Mouse (Mus musculus): ENCODE data around the gene Ltk. TPM values are rescaled to one million over a fixed set of nuclear protein-coding genes. Genes with fewer than 3 reads are reported as not detected.
A peak's percentile ranks its signal among the peaks of the same experiment; 100 is the strongest.

Ltk gene
- polyA plus RNA-seq, 2 experiments, result 0.10 to 0.13 TPM

DNA sequence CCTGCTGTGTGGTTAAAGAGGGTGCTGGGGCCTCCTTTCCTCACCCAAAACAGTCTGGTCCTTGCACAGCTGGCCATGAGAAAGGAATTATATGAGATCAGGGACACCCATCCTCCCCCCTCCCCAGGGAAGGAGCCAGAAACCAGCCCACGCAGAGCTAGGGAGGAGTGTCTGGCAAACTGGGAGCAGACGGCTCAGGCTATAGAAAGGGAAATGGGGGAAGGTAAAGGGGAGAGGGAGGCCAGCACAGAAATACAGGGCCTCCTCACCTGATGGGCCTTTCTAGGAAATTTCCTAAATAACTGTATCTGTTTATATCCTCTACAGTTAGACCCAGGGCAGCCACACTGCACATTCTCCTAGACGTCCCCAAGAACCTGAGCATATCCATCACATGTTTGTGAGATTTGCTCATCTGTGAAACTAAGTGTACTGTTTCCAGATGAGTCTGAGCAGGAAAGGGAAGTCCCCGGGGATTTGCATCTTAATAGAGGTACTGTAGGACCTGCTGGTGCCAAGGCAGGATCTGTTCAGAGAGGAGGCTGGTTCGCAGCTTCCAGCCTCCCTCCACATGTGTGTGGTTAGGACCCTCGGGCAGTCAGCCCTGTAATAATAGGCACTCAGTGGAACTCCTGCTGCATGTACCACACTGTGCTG lies 43.5 kb upstream of the Ltk start:
- TF ChIP-seq POLR2A (IDR thresholded peaks at IDR 0.05; ENCODE audit: borderline replicate concordance, extremely low read depth, insufficient read depth, insufficient read length), result no peak
- H3K9me3 ChIP-seq (ENCODE audit: control insufficient read depth, low read length), result no peaks in the 10 kb centered on the region
- no peak for ATAC-seq (ENCODE audit: low FRiP score, low read depth)
- H3K27ac ChIP-seq (replicated peaks; ENCODE audit: low read depth, low read length), result no peak overlapping the region
- H3K4me3 ChIP-seq (replicated peaks; ENCODE audit: low read length), result no peak overlapping the region
- no peak overlapping the region; the same call in 1 of the 2 replicates for H3K9ac ChIP-seq (ENCODE audit: low read depth, low read length, severe bottlenecking)
- DNase-seq (ENCODE audit: low spot score), result peak; percentile 18
- H3K27me3 ChIP-seq (ENCODE audit: control insufficient read depth, insufficient read depth, low read length), result no peaks in the 10 kb centered on the region
- 27% methylated on average over 6 of the region's 6 CpGs for WGBS
- H3K4me2 ChIP-seq (replicated peaks; ENCODE audit: low read depth, low read length, severe bottlenecking), result no peak overlapping the region
- peaks cover 45% of the 10 kb centered on the region for H3K36me3 ChIP-seq (ENCODE audit: control insufficient read depth, insufficient read depth, low read length)
- H3K4me1 ChIP-seq (ENCODE audit: control insufficient read depth, insufficient read depth, low read length), result peaks cover 24% of the 10 kb centered on the region; the same call in 1 of the 2 replicates

DNA sequence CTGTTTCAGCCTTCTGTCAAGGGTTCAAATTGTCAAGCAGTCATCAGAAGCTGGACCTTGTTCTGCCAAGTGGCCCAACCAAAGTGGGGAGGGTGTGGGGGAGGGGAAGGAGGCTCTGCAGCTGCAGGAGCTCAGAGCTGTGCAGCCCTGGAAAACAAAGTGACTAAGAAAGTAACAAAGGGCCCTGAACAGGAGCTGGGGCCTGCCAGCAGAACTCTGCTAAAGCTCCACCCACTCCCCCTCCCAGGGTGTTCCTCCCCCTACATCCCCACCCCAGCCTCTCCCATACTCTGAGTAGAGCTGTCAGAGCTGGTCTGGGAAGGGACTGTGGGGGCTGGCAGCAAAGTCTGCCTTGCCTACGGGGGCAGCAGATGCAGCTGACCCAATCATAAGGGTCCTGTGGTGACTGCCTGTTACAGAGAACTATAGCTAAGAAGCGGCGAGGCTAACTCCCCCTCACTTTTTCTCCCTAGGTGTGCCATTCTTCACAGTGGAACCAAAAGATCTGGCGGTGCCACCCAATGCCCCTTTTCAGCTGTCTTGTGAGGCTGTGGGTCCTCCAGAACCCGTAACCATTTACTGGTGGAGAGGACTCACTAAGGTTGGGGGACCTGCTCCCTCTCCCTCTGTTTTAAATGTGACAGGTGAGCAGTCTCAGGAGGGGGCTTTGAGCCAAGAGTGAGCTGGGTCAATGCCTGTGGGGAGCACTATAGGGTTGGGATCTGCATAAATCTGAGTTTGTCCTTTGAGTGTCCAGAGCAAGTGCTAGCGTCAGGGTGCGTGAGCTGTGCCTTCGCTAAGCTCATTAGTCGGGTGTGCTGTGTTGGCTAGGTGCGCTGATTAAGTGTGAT lies 42.8 kb upstream of the Ltk start:
- no peak for TF ChIP-seq POLR2A (IDR thresholded peaks at IDR 0.05; ENCODE audit: borderline replicate concordance, extremely low read depth, insufficient read depth, insufficient read length)
- WGBS, result 48% methylated on average over 10 of the region's 10 CpGs

DNA sequence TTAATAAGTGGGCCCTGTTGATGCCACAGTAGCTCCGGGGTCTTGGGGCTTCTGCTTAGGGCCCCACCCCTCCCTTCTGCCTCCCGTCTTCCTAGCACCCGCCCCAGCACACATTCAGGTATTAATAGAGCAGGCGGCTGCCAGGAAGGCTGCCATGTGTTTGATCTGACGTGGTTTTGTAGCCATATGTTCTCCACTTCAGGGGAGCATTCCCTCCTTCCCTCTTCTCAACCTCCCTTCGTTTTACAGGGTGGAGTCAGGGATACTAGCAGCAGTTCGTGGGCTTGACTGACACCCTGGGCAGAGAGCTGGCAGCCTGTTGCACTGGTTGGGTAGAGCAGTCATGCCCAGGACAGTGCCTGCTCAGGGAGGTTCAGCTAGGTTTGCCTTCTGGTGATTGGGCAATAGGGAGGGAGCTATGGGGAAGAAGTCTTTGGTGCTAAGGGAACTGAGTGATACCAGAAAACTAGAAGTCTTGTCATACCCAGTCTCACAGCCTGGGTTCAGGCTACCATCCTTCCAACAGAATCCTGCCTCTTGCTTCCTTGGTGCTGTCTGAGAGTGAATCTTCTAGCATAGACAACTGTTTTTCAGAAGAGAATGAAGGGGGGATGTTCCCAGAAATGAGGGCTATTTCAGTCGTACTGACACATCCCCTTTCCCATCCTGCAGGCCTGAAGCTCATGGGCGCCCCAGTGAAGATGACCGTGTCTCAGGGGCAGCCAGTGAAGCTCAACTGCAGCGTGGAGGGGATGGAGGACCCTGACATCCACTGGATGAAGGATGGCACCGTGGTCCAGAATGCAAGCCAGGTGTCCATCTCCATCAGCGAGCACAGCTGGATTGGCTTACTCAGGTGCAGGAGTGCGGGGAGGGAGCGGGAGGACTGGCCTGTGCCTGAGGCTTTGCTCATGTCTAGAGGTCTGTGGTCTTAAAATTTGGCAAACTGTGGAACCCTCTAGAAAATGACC lies 40.9 kb upstream of the Ltk start:
- TF ChIP-seq POLR2A (IDR thresholded peaks at IDR 0.05; ENCODE audit: borderline replicate concordance, extremely low read depth, insufficient read depth, insufficient read length), result no peak
- peaks cover 33% of the 10 kb centered on the region for H3K36me3 ChIP-seq (ENCODE audit: control insufficient read depth, insufficient read depth, low read length)
- H3K9me3 ChIP-seq (ENCODE audit: control insufficient read depth, low read length), result no peaks in the 10 kb centered on the region
- H3K4me2 ChIP-seq (replicated peaks; ENCODE audit: low read depth, low read length, severe bottlenecking), result peak overlapping the region; percentile 83
- H3K4me3 ChIP-seq (replicated peaks; ENCODE audit: low read length), result peak overlapping the region; percentile 85
- H3K27ac ChIP-seq (replicated peaks; ENCODE audit: low read depth, low read length), result no peak overlapping the region
- DNase-seq (ENCODE audit: low spot score), result no peak
- peak overlapping the region; percentile 87; the same call in 1 of the 2 replicates for H3K9ac ChIP-seq (ENCODE audit: low read depth, low read length, severe bottlenecking)
- WGBS, result 40% methylated on average over 15 of the region's 15 CpGs
- H3K27me3 ChIP-seq (ENCODE audit: control insufficient read depth, insufficient read depth, low read length), result no peaks in the 10 kb centered on the region
- ATAC-seq (ENCODE audit: low FRiP score, low read depth), result no peak
- H3K4me1 ChIP-seq (ENCODE audit: control insufficient read depth, insufficient read depth, low read length), result peaks cover 24% of the 10 kb centered on the region; the same call in 1 of the 2 replicates

More for the DNA sequence above, 42.8 kb upstream of the Ltk start:
- DNase-seq (ENCODE audit: low spot score), result peak; percentile 38
- no peaks in the 10 kb centered on the region for H3K27me3 ChIP-seq (ENCODE audit: control insufficient read depth, insufficient read depth, low read length)
- peaks cover 24% of the 10 kb centered on the region; the same call in 1 of the 2 replicates for H3K4me1 ChIP-seq (ENCODE audit: control insufficient read depth, insufficient read depth, low read length)
- H3K4me3 ChIP-seq (replicated peaks; ENCODE audit: low read length), result no peak overlapping the region
- no peak overlapping the region for H3K27ac ChIP-seq (replicated peaks; ENCODE audit: low read depth, low read length)
- H3K9ac ChIP-seq (ENCODE audit: low read depth, low read length, severe bottlenecking), result no peak overlapping the region
- H3K4me2 ChIP-seq (replicated peaks; ENCODE audit: low read depth, low read length, severe bottlenecking), result no peak overlapping the region
- ATAC-seq (ENCODE audit: low FRiP score, low read depth), result no peak
- H3K9me3 ChIP-seq (ENCODE audit: control insufficient read depth, low read length), result no peaks in the 10 kb centered on the region
- H3K36me3 ChIP-seq (ENCODE audit: control insufficient read depth, insufficient read depth, low read length), result peaks cover 38% of the 10 kb centered on the region

DNA sequence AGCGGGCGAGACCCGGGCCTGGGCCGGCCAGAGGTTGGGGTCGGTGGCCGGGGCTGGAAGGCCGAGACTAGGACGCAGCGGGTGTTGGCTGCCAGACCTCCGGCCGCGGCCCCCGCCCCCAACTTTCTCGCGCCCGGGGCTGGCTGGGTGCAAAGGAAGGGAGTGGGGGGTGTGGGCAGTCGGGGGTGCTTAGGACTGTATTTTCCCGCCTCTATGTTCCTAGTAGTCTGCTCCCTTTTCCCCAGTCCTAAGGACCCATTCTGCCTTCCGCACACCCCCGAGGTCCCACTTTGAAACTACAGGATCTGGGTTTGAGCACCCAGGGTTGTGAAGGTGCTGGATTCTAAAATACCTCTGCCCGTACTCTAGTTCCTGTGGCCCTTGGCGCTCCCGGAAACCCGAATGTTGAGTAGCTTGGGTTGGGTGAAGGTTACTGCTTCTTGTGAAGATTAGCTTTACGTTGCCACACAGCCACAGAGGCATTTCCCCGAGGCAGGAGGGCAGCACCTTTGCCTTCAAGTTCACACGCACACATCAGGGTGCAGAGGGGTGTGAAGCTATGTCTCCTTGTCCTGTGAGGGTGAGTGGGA lies 39.8 kb upstream of the Ltk start:
- 0% methylated on average over 17 of the region's 27 CpGs for WGBS

More for the DNA sequence above, 39.8 kb upstream of the Ltk start:
- Histone ChIP-seq H3K9me3 (ENCODE audit: control insufficient read depth, low read length) (no peaks in the 10 kb centered on the region), H3K27me3 (ENCODE audit: control insufficient read depth, insufficient read depth, low read length) (no peaks in the 10 kb centered on the region), H3K9ac (ENCODE audit: low read depth, low read length, severe bottlenecking) (peak overlapping the region; percentile 87), H3K27ac (replicated peaks; ENCODE audit: low read depth, low read length) (peak overlapping the region; percentile 52), H3K4me3 (replicated peaks; ENCODE audit: low read length) (peak overlapping the region; percentile 85), H3K36me3 (ENCODE audit: control insufficient read depth, insufficient read depth, low read length) (peaks cover 25% of the 10 kb centered on the region; the same call in 1 of the 2 replicates), H3K4me2 (replicated peaks; ENCODE audit: low read depth, low read length, severe bottlenecking) (peak overlapping the region; percentile 83), H3K4me1 (ENCODE audit: control insufficient read depth, insufficient read depth, low read length) (peaks cover 24% of the 10 kb centered on the region; the same call in 1 of the 2 replicates)
- DNase-seq (ENCODE audit: low spot score) (no peak), ATAC-seq (ENCODE audit: low FRiP score, low read depth) (peak; percentile 28)
- TF ChIP-seq POLR2A (IDR thresholded peaks at IDR 0.05; ENCODE audit: borderline replicate concordance, extremely low read depth, insufficient read depth, insufficient read length), result no peak
